Mouse (Mus musculus): ENCODE results near the gene Snx14. TPM values are rescaled to one million over a fixed set of nuclear protein-coding genes. Genes with fewer than 3 reads are reported as not detected.

The Snx14 gene
- polyA plus RNA-seq, 1 experiment, result 9.5 TPM

- peak in 1 of 2 experiments; percentile 30 for DNase-seq (ENCODE audit: low read depth in 1 of 2, low spot score in 2 of 2)
- Histone ChIP-seq H3K4me3 (ENCODE audit: extremely low read depth, insufficient read depth, insufficient read length) (peak within 1 kb of the TSS; percentile 65), H3K4me1 (ENCODE audit: control insufficient read depth, insufficient read depth, insufficient read length) (peaks cover 2% of the 10 kb centered on the region; the same call in 1 of the 2 replicates), H3K27me3 (ENCODE audit: control insufficient read depth, insufficient read depth, low read length) (peaks cover 4% of the 10 kb centered on the region; the same call in 1 of the 2 replicates), H3K36me3 (ENCODE audit: control insufficient read depth, insufficient read depth, low read length) (no peaks in the 10 kb centered on the region), H3K27ac (ENCODE audit: insufficient read depth, low read length) (peak within 1 kb of the TSS; percentile 30)
- 4% methylated on average over 64 of the region's 66 CpGs for WGBS
- no peak for TF ChIP-seq POLR2A (IDR thresholded peaks at IDR 0.05; ENCODE audit: low read depth, low read length)
- TF ChIP-seq CTCF (IDR thresholded peaks at IDR 0.05; ENCODE audit: extremely low read depth, insufficient read depth, insufficient read length, insufficient replicate concordance), result no peak
Measured at GRCm38 (mm10) chr9:88326930-88327901, 111.5 kb downstream of the Snx14 start, which contains the start of gene Nt5e. Gene Nt5e (plus strand): TSS chr9:88327197.

Other genes starting within 250 kb of the Snx14 start
- gene Nt5e, start 111.8 kb downstream of the Snx14 start, polyA plus RNA-seq (2012; rRNA removed), result 2.5 and 4.2 TPM in 2 replicates
- gene Gm20537, start 17.7 kb upstream of the Snx14 start, polyA plus RNA-seq (2012; rRNA removed), result 1.4 TPM in 1 of 2 replicates, not detected in the other
- gene Syncrip, start 43.6 kb upstream of the Snx14 start, polyA plus RNA-seq (2012; rRNA removed), result 4.0 and 5.3 TPM in 2 replicates
- 2.0 and 2.5 TPM in 2 replicates for gene Zfp949, start 109.1 kb upstream of the Snx14 start, polyA plus RNA-seq (2012; rRNA removed)
- not detected in 2 replicates for gene Trim43a, start 141.9 kb upstream of the Snx14 start, polyA plus RNA-seq (2012; rRNA removed)

Measured in spleen, adult 2 months (tissue).